Mouse (Mus musculus) ES-Bruce4 (cell line): ENCODE measurements at regions not wholly inside any gene's neighbourhood (a gene's known extent, or its start where the extent isn't known, plus 50 kb on each side); places are given as distances from the start of the nearest gene placed in this dataset.

Experiments used
- CTCF ChIP-seq: IDR thresholded peaks from one replicate; pipeline ENCODE4 v1.8.1; 2011; ENCODE audit warnings: low read depth, low read length
- EP300 ChIP-seq: IDR thresholded peaks from 2 replicates; pipeline ENCODE4 v1.6.1; 2011; ENCODE audit warnings: low read depth, low read length; ENCODE audit not compliant: insufficient read depth

- TF ChIP-seq CTCF (no peak), EP300 (no peak)
Measured at GRCm38 (mm10) chr10:98305667-98306066, 579.1 kb upstream of the C030005K15Rik start.
